Mouse (Mus musculus): ENCODE results near the gene Olfr123. TPM values are rescaled to one million over a fixed set of nuclear protein-coding genes. Genes with fewer than 3 reads are reported as not detected.

Gene Olfr123
- not detected in 2 replicates for polyA plus RNA-seq (2014; fragmentation: Nextera tagmentation; extraction: Ambion mirVana)

- ATAC-seq (replicated peaks; ENCODE audit: low FRiP score): no peak
- 83% methylated on average over 2 of the region's 2 CpGs for WGBS
- Histone ChIP-seq H3K9me3 (ENCODE audit: control insufficient read depth, low read length) (no peaks in the 10 kb centered on the region), H3K27ac (ENCODE audit: low read depth, low read length) (no peak within 1 kb of the TSS), H3K36me3 (ENCODE audit: control insufficient read depth, insufficient read depth, low read length) (no peaks in the 10 kb centered on the region), H3K4me2 (no peak within 1 kb of the TSS), H3K4me3 (ENCODE audit: low read depth, low read length) (no peak within 1 kb of the TSS), H3K9ac (ENCODE audit: low read depth, low read length) (no peak within 1 kb of the TSS), H3K4me1 (replicated peaks; ENCODE audit: control insufficient read depth, insufficient read depth, low read length) (no peaks in the 10 kb centered on the region), H3K27me3 (replicated peaks; ENCODE audit: control insufficient read depth, insufficient read depth, low read length) (no peaks in the 10 kb centered on the region)
- DNase-seq (ENCODE audit: low spot score): no peak
Measured at GRCm38 (mm10) chr17:37793229-37793628, at the start of gene Olfr123. Gene Olfr123 (plus strand): TSS chr17:37793529.

GRCm38 (mm10) chr17:37768307-37768706 is 25.0 kb upstream of the Olfr123 start, which contains the start of gene Olfr122:
Gene Olfr122 (plus strand): TSS chr17:37768607.
- Histone ChIP-seq H3K4me2 (no peak within 1 kb of the TSS), H3K27ac (ENCODE audit: low read depth, low read length) (no peak within 1 kb of the TSS), H3K4me1 (replicated peaks; ENCODE audit: control insufficient read depth, insufficient read depth, low read length) (no peaks in the 10 kb centered on the region), H3K9me3 (ENCODE audit: control insufficient read depth, low read length) (no peaks in the 10 kb centered on the region), H3K9ac (ENCODE audit: low read depth, low read length) (no peak within 1 kb of the TSS), H3K27me3 (replicated peaks; ENCODE audit: control insufficient read depth, insufficient read depth, low read length) (no peaks in the 10 kb centered on the region), H3K4me3 (ENCODE audit: low read depth, low read length) (no peak within 1 kb of the TSS), H3K36me3 (ENCODE audit: control insufficient read depth, insufficient read depth, low read length) (no peaks in the 10 kb centered on the region)
- WGBS: 76% methylated on average over 4 of the region's 4 CpGs
- DNase-seq (ENCODE audit: low spot score): no peak
- ATAC-seq (replicated peaks; ENCODE audit: low FRiP score): no peak

DNA sequence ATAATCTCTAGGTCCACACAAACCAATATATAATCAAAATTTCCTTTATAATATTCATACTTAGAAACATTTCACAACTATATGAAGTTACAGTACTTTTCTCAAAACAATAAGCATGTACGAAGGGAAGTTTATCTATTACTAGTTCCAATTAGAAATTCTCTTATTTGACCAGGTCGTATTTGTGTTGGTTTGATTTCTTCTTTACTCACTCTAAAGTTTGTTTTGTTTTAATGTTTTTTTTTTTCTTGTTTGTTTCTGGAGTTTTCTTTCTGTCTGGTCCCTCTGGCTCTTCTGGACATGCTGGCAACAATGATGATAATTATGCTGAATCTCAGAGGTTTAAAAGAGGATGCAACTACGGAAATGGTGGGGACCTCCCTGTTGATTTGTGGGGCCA is 6.3 kb downstream of the Olfr123 start, which contains the start of gene Olfr124:
Gene Olfr124 (plus strand): TSS at position 301 of the 400 bp plus-strand sequence.
- WGBS: 79% methylated on average over 3 of the region's 3 CpGs

GRCm38 (mm10) chr17:37832649-37833048 is 39.3 kb downstream of the Olfr123 start, which contains the start of gene Olfr125:
Gene Olfr125 (plus strand): TSS chr17:37832949.
- ATAC-seq (replicated peaks; ENCODE audit: low FRiP score) (no peak), DNase-seq (ENCODE audit: low spot score) (no peak)
- Histone ChIP-seq H3K36me3 (ENCODE audit: control insufficient read depth, insufficient read depth, low read length) (no peaks in the 10 kb centered on the region), H3K9me3 (ENCODE audit: control insufficient read depth, low read length) (no peaks in the 10 kb centered on the region), H3K27ac (ENCODE audit: low read depth, low read length) (no peak within 1 kb of the TSS), H3K4me3 (ENCODE audit: low read depth, low read length) (no peak within 1 kb of the TSS), H3K4me1 (replicated peaks; ENCODE audit: control insufficient read depth, insufficient read depth, low read length) (no peaks in the 10 kb centered on the region), H3K27me3 (replicated peaks; ENCODE audit: control insufficient read depth, insufficient read depth, low read length) (no peaks in the 10 kb centered on the region), H3K9ac (ENCODE audit: low read depth, low read length) (no peak within 1 kb of the TSS), H3K4me2 (no peak within 1 kb of the TSS)

More for the DNA sequence above, 6.3 kb downstream of the Olfr123 start, which contains the start of gene Olfr124:
- Histone ChIP-seq H3K36me3 (ENCODE audit: control insufficient read depth, insufficient read depth, low read length) (no peaks in the 10 kb centered on the region), H3K4me1 (replicated peaks; ENCODE audit: control insufficient read depth, insufficient read depth, low read length) (no peaks in the 10 kb centered on the region), H3K4me3 (ENCODE audit: low read depth, low read length) (no peak within 1 kb of the TSS), H3K9me3 (ENCODE audit: control insufficient read depth, low read length) (no peaks in the 10 kb centered on the region), H3K9ac (ENCODE audit: low read depth, low read length) (no peak within 1 kb of the TSS), H3K27me3 (replicated peaks; ENCODE audit: control insufficient read depth, insufficient read depth, low read length) (no peaks in the 10 kb centered on the region), H3K27ac (ENCODE audit: low read depth, low read length) (no peak within 1 kb of the TSS), H3K4me2 (no peak within 1 kb of the TSS)
- no peak for ATAC-seq (replicated peaks; ENCODE audit: low FRiP score)
- DNase-seq (ENCODE audit: low spot score): no peak

DNA sequence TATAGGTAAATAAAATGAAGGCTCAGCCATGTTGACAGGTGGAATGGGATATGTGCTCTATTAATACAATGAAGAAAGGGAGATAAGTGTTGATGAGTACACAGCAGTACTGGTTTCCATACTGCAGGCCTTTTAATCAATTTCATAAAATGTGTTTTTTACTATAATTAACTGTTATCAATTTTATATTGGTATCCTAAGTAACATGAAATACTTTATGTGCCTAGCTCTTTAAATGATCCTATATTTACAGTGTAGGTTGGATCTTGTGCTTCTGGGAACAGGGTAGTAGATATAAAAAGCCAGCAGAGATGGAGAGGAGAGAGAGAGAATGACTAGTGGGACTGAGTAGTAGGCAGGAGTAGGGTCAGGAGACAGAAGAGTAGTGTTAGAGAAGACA is 53.9 kb downstream of the Olfr123 start, which contains the start of gene Olfr126:
Gene Olfr126 (plus strand): TSS at position 301 of the 400 bp plus-strand sequence.
- no peak for DNase-seq (ENCODE audit: low spot score)
- Histone ChIP-seq H3K36me3 (ENCODE audit: control insufficient read depth, insufficient read depth, low read length) (no peaks in the 10 kb centered on the region), H3K9ac (ENCODE audit: low read depth, low read length) (no peak within 1 kb of the TSS), H3K4me1 (replicated peaks; ENCODE audit: control insufficient read depth, insufficient read depth, low read length) (no peaks in the 10 kb centered on the region), H3K27me3 (replicated peaks; ENCODE audit: control insufficient read depth, insufficient read depth, low read length) (no peaks in the 10 kb centered on the region), H3K4me2 (no peak within 1 kb of the TSS), H3K9me3 (ENCODE audit: control insufficient read depth, low read length) (no peaks in the 10 kb centered on the region), H3K27ac (ENCODE audit: low read depth, low read length) (no peak within 1 kb of the TSS), H3K4me3 (ENCODE audit: low read depth, low read length) (no peak within 1 kb of the TSS)
- no peak for ATAC-seq (replicated peaks; ENCODE audit: low FRiP score)

Other genes starting within 250 kb of the Olfr123 start
- not detected in 2 replicates for gene Olfr112, start 224.1 kb upstream of the Olfr123 start, polyA plus RNA-seq (2014; fragmentation: Nextera tagmentation; extraction: Ambion mirVana)
- not detected in 2 replicates for gene Olfr113, start 215.9 kb upstream of the Olfr123 start, polyA plus RNA-seq (2014; fragmentation: Nextera tagmentation; extraction: Ambion mirVana)
- not detected in 2 replicates for gene Olfr114, start 200.8 kb upstream of the Olfr123 start, polyA plus RNA-seq (2014; fragmentation: Nextera tagmentation; extraction: Ambion mirVana)
- not detected in 2 replicates for gene Olfr115, start 166.4 kb upstream of the Olfr123 start, polyA plus RNA-seq (2014; fragmentation: Nextera tagmentation; extraction: Ambion mirVana)
- not detected in 2 replicates for gene Olfr116, start 166.3 kb upstream of the Olfr123 start, polyA plus RNA-seq (2014; fragmentation: Nextera tagmentation; extraction: Ambion mirVana)
- gene Olfr117, start 129.7 kb upstream of the Olfr123 start, polyA plus RNA-seq (2014; fragmentation: Nextera tagmentation; extraction: Ambion mirVana): not detected in 2 replicates
- gene Olfr118, start 126.5 kb upstream of the Olfr123 start, polyA plus RNA-seq (2014; fragmentation: Nextera tagmentation; extraction: Ambion mirVana): not detected in 2 replicates
- not detected in 2 replicates for gene Olfr119, start 97.0 kb upstream of the Olfr123 start, polyA plus RNA-seq (2014; fragmentation: Nextera tagmentation; extraction: Ambion mirVana)
- not detected in 2 replicates for gene Olfr120, start 71.7 kb upstream of the Olfr123 start, polyA plus RNA-seq (2014; fragmentation: Nextera tagmentation; extraction: Ambion mirVana)
- not detected in 2 replicates for gene Olfr121, start 44.7 kb upstream of the Olfr123 start, polyA plus RNA-seq (2014; fragmentation: Nextera tagmentation; extraction: Ambion mirVana)
- not detected in 2 replicates for gene Olfr122, start 24.9 kb upstream of the Olfr123 start, polyA plus RNA-seq (2014; fragmentation: Nextera tagmentation; extraction: Ambion mirVana)
- gene Olfr124, start 6.4 kb downstream of the Olfr123 start, polyA plus RNA-seq (2014; fragmentation: Nextera tagmentation; extraction: Ambion mirVana): not detected in 2 replicates
- not detected in 2 replicates for gene Olfr125, start 39.4 kb downstream of the Olfr123 start, polyA plus RNA-seq (2014; fragmentation: Nextera tagmentation; extraction: Ambion mirVana)
- gene Olfr126, start 54.0 kb downstream of the Olfr123 start, polyA plus RNA-seq (2014; fragmentation: Nextera tagmentation; extraction: Ambion mirVana): not detected in 2 replicates
- not detected in 2 replicates for gene Olfr127, start 106.9 kb downstream of the Olfr123 start, polyA plus RNA-seq (2014; fragmentation: Nextera tagmentation; extraction: Ambion mirVana)
- gene Olfr128, start 127.0 kb downstream of the Olfr123 start, polyA plus RNA-seq (2014; fragmentation: Nextera tagmentation; extraction: Ambion mirVana): not detected in 2 replicates
- gene Olfr761, start 159.6 kb downstream of the Olfr123 start, polyA plus RNA-seq (2014; fragmentation: Nextera tagmentation; extraction: Ambion mirVana): not detected in 2 replicates